ENCODE assay signal across 18 mouse cellular contexts in the genomic region with DNA sequence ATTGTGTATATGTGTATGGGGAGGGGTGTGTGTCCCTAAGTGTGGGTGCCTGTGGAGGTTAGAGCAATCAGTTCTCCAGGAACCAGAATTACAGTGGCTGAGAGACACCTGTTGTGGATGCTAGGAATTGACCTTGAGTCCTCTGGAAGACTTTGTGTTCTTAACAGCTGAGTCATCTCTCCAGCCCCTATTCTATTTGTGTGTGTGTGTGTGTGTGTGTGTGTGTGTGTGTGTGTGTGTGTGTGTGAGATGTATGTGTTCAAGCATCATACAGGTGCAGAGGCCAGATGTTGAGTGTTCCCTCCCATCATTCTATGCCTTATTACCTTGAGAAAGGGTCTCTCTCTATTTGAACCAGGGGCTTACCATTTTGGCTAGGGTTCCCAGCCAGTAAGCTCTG.
"Had no signal": no experiment of that assay in that cellular context is flagged by ENCODE, and none has a peak within 500 bp of the region (broad histone marks: within the 10 kb centered on the region; RNA-seq: fewer than 3 reads in every experiment).

No protein-coding gene starts in this region.

- H3K27ac ChIP-seq: lung, embryonic 15.5 days; midbrain, embryonic 10.5 days; midbrain, embryonic 12.5 days; neural tube, embryonic 13.5 days; neural tube, embryonic 15.5 days had no signal

- H3K4me1 ChIP-seq: lung, embryonic 15.5 days; midbrain, embryonic 12.5 days; neural tube, embryonic 15.5 days had no signal

- DNase-seq: liver, postnatal 0 days; lung, adult 2 months; lung, postnatal 14 days; lung, postnatal 36 days; midbrain, embryonic 14.5 days; retina, postnatal 1 day; right cerebral cortex, adult 18-20 months; right cerebral cortex, postnatal 25 days; right cerebral cortex, postnatal 4 days; spleen, adult 18-20 months; thymus, adult 18-20 months; thymus, postnatal 36 days had no signal

- H3K4me3 ChIP-seq: lung, embryonic 15.5 days; midbrain, embryonic 10.5 days; midbrain, embryonic 12.5 days; myocyte; neural tube, embryonic 13.5 days; neural tube, embryonic 15.5 days had no signal
